Mouse (Mus musculus): ENCODE measurements at regions not wholly inside any gene's neighbourhood (a gene's known extent, or its start where the extent isn't known, plus 50 kb on each side); places are given as distances from the start of the nearest gene placed in this dataset.

GRCm38 (mm10) chr4:131597996-131598395 lies 240.1 kb downstream of the Ptpru start:
- TF ChIP-seq EP300 (IDR thresholded peaks at IDR 0.05; ENCODE audit: insufficient read depth, low read depth, low read length) (no peak), POLR2A (IDR thresholded peaks at IDR 0.05; ENCODE audit: insufficient read depth, low read length) (no peak)

Measured in ES-Bruce4 (cell line).